In genomic region chr10:68050882-68051281, GRCm38 (mm10) we compare ENCODE assay signal across 22 mouse cellular contexts.
A peak's percentile ranks its signal among the peaks of the same experiment; 100 is the strongest.
DNase-seq lines count a peak whose midpoint lies in the region; ATAC-seq and TF ChIP-seq lines count a peak whose summit lies in the region.
"Had no signal": no experiment of that assay in that cellular context is flagged by ENCODE, and none has a peak within 500 bp of the region (broad histone marks: within the 10 kb centered on the region; RNA-seq: fewer than 3 reads in every experiment).

No protein-coding gene starts in this region.

- no peak overlapping the region for H3K27ac ChIP-seq in kidney, postnatal 0 days
- no peak overlapping the region for H3K27ac ChIP-seq in midbrain, embryonic 16.5 days (ENCODE audit: low read length)
- no peak overlapping the region for H3K27ac ChIP-seq in midbrain, embryonic 14.5 days (replicated peaks; ENCODE audit: low read depth, low read length)
- H3K27ac ChIP-seq: forebrain, embryonic 15.5 days; heart, embryonic 10.5 days; hindbrain, embryonic 12.5 days; limb, embryonic 12.5 days; macrophage; midbrain, embryonic 10.5 days; neural tube, embryonic 13.5 days had no signal

- no peak overlapping the region for H3K9ac ChIP-seq in kidney, postnatal 0 days (ENCODE audit: low read depth, low read length)
- no peak overlapping the region for H3K9ac ChIP-seq in midbrain, embryonic 16.5 days (ENCODE audit: low read depth, low read length)
- H3K9ac ChIP-seq in midbrain, embryonic 14.5 days (replicated peaks; ENCODE audit: low read length) = no peak overlapping the region
- H3K9ac ChIP-seq: forebrain, embryonic 15.5 days; hindbrain, embryonic 12.5 days; limb, embryonic 12.5 days; neural tube, embryonic 13.5 days had no signal

- peak; percentile 11; the same call in 1 of the 2 replicates for TF ChIP-seq CTCF in kidney, postnatal 0 days (IDR thresholded peaks at IDR 0.05; ENCODE audit: low read depth)

- H3K36me3 ChIP-seq in kidney, postnatal 0 days (ENCODE audit: insufficient read depth, low read length) = no peaks in the 10 kb centered on the region
- H3K36me3 ChIP-seq in midbrain, embryonic 16.5 days (ENCODE audit: control insufficient read depth, insufficient read depth, low read length) = no peaks in the 10 kb centered on the region
- no peaks in the 10 kb centered on the region for H3K36me3 ChIP-seq in midbrain, embryonic 14.5 days (ENCODE audit: control insufficient read depth, insufficient read depth, low read length)
- H3K36me3 ChIP-seq: forebrain, embryonic 15.5 days; heart, embryonic 10.5 days; hindbrain, embryonic 12.5 days; limb, embryonic 12.5 days; neural tube, embryonic 13.5 days had no signal

- WGBS in kidney, postnatal 0 days = 93% methylated on average over 13 of the region's 13 CpGs
- 92% methylated on average over 13 of the region's 13 CpGs for WGBS in midbrain, embryonic 16.5 days
- WGBS in midbrain, embryonic 14.5 days = 93% methylated on average over 13 of the region's 13 CpGs

- H3K4me3 ChIP-seq in kidney, postnatal 0 days (replicated peaks; ENCODE audit: low read depth, low read length) = no peak overlapping the region
- no peak overlapping the region for H3K4me3 ChIP-seq in midbrain, embryonic 16.5 days (ENCODE audit: low read depth, low read length)
- no peak overlapping the region for H3K4me3 ChIP-seq in midbrain, embryonic 14.5 days (replicated peaks; ENCODE audit: low read depth, low read length)
- H3K4me3 ChIP-seq: forebrain, embryonic 15.5 days; heart, embryonic 10.5 days; hindbrain, embryonic 12.5 days; limb, embryonic 12.5 days; midbrain, embryonic 10.5 days; neural tube, embryonic 13.5 days had no signal

- DNase-seq in CD4-positive, CD25-positive, alpha-beta regulatory T cell, adult 2 months (ENCODE audit: low read depth, low spot score) = peak; percentile 16
- no peak for DNase-seq in kidney, postnatal 0 days (ENCODE audit: low spot score)
- no peak for DNase-seq in kidney, postnatal 4 days
- DNase-seq in midbrain, embryonic 14.5 days = no peak
- DNase-seq in R1 (ENCODE audit: low read depth, low spot score) = peak; percentile 82
- no peak for DNase-seq in ovary, postnatal 14 days (ENCODE audit: low spot score)
- DNase-seq: adrenal gland, postnatal 25 days; cerebellum, adult 11 months; cerebellum, postnatal 25 days; embryo, embryonic 11 days; gastrocnemius, postnatal 36 days; heart, postnatal 10 days; lung, adult 18-20 months had no signal

- H3K4me2 ChIP-seq in kidney, postnatal 0 days (ENCODE audit: low read length) = no peak overlapping the region
- H3K4me2 ChIP-seq in midbrain, embryonic 16.5 days (ENCODE audit: low read length) = no peak overlapping the region
- H3K4me2 ChIP-seq in midbrain, embryonic 14.5 days (ENCODE audit: low read length) = no peak overlapping the region
- H3K4me2 ChIP-seq: forebrain, embryonic 15.5 days; hindbrain, embryonic 12.5 days; limb, embryonic 12.5 days; neural tube, embryonic 13.5 days had no signal

- no peaks in the 10 kb centered on the region for H3K9me3 ChIP-seq in kidney, postnatal 0 days (replicated peaks; ENCODE audit: low read length)
- no peaks in the 10 kb centered on the region for H3K9me3 ChIP-seq in midbrain, embryonic 16.5 days (replicated peaks; ENCODE audit: control insufficient read depth, low read length, poor library complexity, severe bottlenecking)
- H3K9me3 ChIP-seq in midbrain, embryonic 14.5 days (ENCODE audit: control insufficient read depth, low read length) = no peaks in the 10 kb centered on the region
- H3K9me3 ChIP-seq: forebrain, embryonic 15.5 days; hindbrain, embryonic 12.5 days; midbrain, embryonic 10.5 days; neural tube, embryonic 13.5 days had no signal

- no peaks in the 10 kb centered on the region for H3K27me3 ChIP-seq in kidney, postnatal 0 days (ENCODE audit: insufficient read depth, low read length)
- H3K27me3 ChIP-seq in midbrain, embryonic 16.5 days (ENCODE audit: control insufficient read depth, insufficient read depth, low read depth, low read length) = no peaks in the 10 kb centered on the region
- H3K27me3 ChIP-seq in midbrain, embryonic 14.5 days (ENCODE audit: control insufficient read depth, insufficient read depth, low read length) = no peaks in the 10 kb centered on the region
- H3K27me3 ChIP-seq: hindbrain, embryonic 12.5 days; limb, embryonic 12.5 days; neural tube, embryonic 13.5 days had no signal

- no peak for ATAC-seq in CD4-positive, CD25-positive, alpha-beta regulatory T cell, adult 4 months
- no peak for ATAC-seq in kidney, postnatal 0 days (replicated peaks; ENCODE audit: low FRiP score, low read depth)
- peak; percentile 19; the same call in 1 of the 2 replicates for ATAC-seq in midbrain, embryonic 16.5 days
- ATAC-seq in midbrain, embryonic 14.5 days (ENCODE audit: low FRiP score, low TSS enrichment) = no peak
- ATAC-seq: forebrain, embryonic 15.5 days had no signal

- H3K4me1 ChIP-seq in kidney, postnatal 0 days (replicated peaks; ENCODE audit: insufficient read depth, low read length) = no peaks in the 10 kb centered on the region
- no peaks in the 10 kb centered on the region for H3K4me1 ChIP-seq in midbrain, embryonic 16.5 days (ENCODE audit: control insufficient read depth, insufficient read depth, low read length)
- no peaks in the 10 kb centered on the region for H3K4me1 ChIP-seq in midbrain, embryonic 14.5 days (ENCODE audit: control insufficient read depth, insufficient read depth, low read length)
- H3K4me1 ChIP-seq: forebrain, embryonic 15.5 days; heart, embryonic 10.5 days; hindbrain, embryonic 12.5 days; limb, embryonic 12.5 days; midbrain, embryonic 10.5 days; neural tube, embryonic 13.5 days had no signal

Comparison
In these comparisons a context has a peak if more than half of its experiments do, and no peak if none do; other contexts are left out.
1. DNase-seq: peak in CD4-positive, CD25-positive, alpha-beta regulatory T cell, adult 2 months (single experiment) and R1 (single experiment); none in kidney, postnatal 0 days (single experiment), kidney, postnatal 4 days (0 of 2), midbrain, embryonic 14.5 days (single experiment) and ovary, postnatal 14 days (single experiment).